Mouse (Mus musculus): ENCODE data around the gene B430218F22Rik. TPM values are rescaled to one million over a fixed set of nuclear protein-coding genes. Genes with fewer than 3 reads are reported as not detected.

The B430218F22Rik gene
- total and polyA plus RNA-seq, 2 experiments from 2014 or later = 0.44 to 2.9 TPM

DNA sequence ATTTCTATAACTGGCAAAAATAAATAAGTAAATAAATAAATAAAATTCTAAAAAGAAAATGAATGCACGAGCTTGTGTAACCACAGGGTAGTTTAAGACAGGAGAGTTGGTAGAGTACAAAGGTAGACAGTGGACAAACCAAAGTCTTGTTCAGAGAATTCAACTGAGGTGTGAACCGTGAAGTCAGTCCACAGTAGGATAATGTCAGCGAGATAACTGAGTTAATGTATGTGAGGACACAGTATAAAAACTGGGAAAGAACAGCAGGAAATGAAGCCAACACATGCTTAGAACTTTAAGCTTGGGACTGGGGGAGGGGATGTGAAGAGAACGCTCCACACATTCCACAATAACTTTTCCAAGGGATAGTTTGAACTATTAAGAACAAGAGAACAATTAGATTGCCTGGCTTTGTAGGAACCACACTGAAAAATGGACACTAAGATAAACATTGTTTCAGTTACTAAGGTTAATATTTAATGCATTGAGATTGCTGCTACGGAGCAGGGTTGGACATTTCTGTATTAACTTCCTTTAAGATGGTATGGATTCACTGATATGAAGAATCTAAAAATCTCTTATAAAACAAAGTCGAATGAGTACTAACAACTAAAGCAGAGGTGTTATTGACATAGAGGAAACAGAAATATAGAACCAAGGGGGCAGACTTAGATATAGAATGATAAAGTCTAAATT, 25.0 kb downstream of the B430218F22Rik start:
- Histone ChIP-seq H3K4me1 (ENCODE audit: insufficient read depth, low read length) (no peaks in the 10 kb centered on the region), H3K4me3 (ENCODE audit: low read depth, low read length) (no peak overlapping the region), H3K9me3 (ENCODE audit: low read length) (no peaks in the 10 kb centered on the region), H3K27ac (ENCODE audit: low read depth, low read length) (no peak overlapping the region), H3K27me3 (ENCODE audit: insufficient read depth, low read length) (no peaks in the 10 kb centered on the region), H3K4me2 (ENCODE audit: low read depth, low read length, poor library complexity, severe bottlenecking) (no peak overlapping the region), H3K36me3 (ENCODE audit: insufficient read depth, low read length) (no peaks in the 10 kb centered on the region), H3K9ac (replicated peaks; ENCODE audit: low read length, poor library complexity, severe bottlenecking) (no peak overlapping the region)
- no peak for DNase-seq (ENCODE audit: low spot score)
- TF ChIP-seq CTCF (IDR thresholded peaks at IDR 0.05) = no peak
- 88% methylated on average over 6 of the region's 6 CpGs for WGBS
- no peak for ATAC-seq (ENCODE audit: low FRiP score)

- no peak overlapping the region for H3K9ac ChIP-seq (replicated peaks; ENCODE audit: low read length, poor library complexity, severe bottlenecking)
- H3K27me3 ChIP-seq (ENCODE audit: insufficient read depth, low read length) = no peaks in the 10 kb centered on the region
- H3K4me1 ChIP-seq (ENCODE audit: insufficient read depth, low read length) = no peaks in the 10 kb centered on the region
- ATAC-seq (ENCODE audit: low FRiP score) (no peak), DNase-seq (ENCODE audit: low spot score) (no peak)
- H3K27ac ChIP-seq (ENCODE audit: low read depth, low read length) = no peak overlapping the region
- H3K4me2 ChIP-seq (ENCODE audit: low read depth, low read length, poor library complexity, severe bottlenecking) = no peak overlapping the region
- no peaks in the 10 kb centered on the region for H3K36me3 ChIP-seq (ENCODE audit: insufficient read depth, low read length)
- 23% methylated on average over 4 of the region's 4 CpGs for WGBS
- no peaks in the 10 kb centered on the region for H3K9me3 ChIP-seq (ENCODE audit: low read length)
- TF ChIP-seq CTCF (IDR thresholded peaks at IDR 0.05) = no peak
- H3K4me3 ChIP-seq (ENCODE audit: low read depth, low read length) = no peak overlapping the region
Measured at GRCm38 (mm10) chr13:118418163-118418562, 31.7 kb downstream of the B430218F22Rik start.

DNA sequence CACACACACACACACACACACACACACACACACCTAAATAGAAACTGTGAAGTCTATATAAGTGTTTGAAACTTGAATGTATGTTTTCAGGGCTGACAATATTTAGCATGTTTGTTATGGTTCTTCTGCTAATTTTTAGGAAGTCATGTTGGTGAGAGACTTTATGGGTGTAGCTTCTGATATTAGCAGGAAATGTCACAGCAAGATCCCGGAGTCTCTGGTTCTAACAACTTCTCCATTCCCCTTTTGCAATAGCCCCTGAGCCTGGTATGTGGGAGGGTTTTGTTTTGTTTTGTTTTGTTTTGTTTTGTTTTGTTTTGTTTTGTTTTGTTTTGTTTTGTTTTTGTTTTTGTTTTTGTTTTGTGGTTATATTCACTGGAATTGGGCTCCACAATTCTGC, 34.0 kb downstream of the B430218F22Rik start:
- Histone ChIP-seq H3K27me3 (ENCODE audit: insufficient read depth, low read length) (no peaks in the 10 kb centered on the region), H3K36me3 (ENCODE audit: insufficient read depth, low read length) (no peaks in the 10 kb centered on the region), H3K4me3 (ENCODE audit: low read depth, low read length) (no peak overlapping the region), H3K9ac (replicated peaks; ENCODE audit: low read length, poor library complexity, severe bottlenecking) (no peak overlapping the region), H3K9me3 (ENCODE audit: low read length) (no peaks in the 10 kb centered on the region), H3K4me2 (ENCODE audit: low read depth, low read length, poor library complexity, severe bottlenecking) (no peak overlapping the region), H3K4me1 (ENCODE audit: insufficient read depth, low read length) (no peaks in the 10 kb centered on the region), H3K27ac (ENCODE audit: low read depth, low read length) (no peak overlapping the region)
- 90% methylated on average over 1 of the region's 1 CpGs for whole genome bisulfite sequencing
- no peak for TF ChIP-seq CTCF (IDR thresholded peaks at IDR 0.05)
- DNase-seq (ENCODE audit: low spot score) (no peak), ATAC-seq (ENCODE audit: low FRiP score) (no peak)

- ATAC-seq (ENCODE audit: low FRiP score) = no peak
- no peak for TF ChIP-seq CTCF (IDR thresholded peaks at IDR 0.05)
- Histone ChIP-seq H3K4me1 (ENCODE audit: insufficient read depth, low read length) (no peaks in the 10 kb centered on the region), H3K4me3 (ENCODE audit: low read depth, low read length) (no peak overlapping the region), H3K9ac (replicated peaks; ENCODE audit: low read length, poor library complexity, severe bottlenecking) (no peak overlapping the region), H3K27me3 (ENCODE audit: insufficient read depth, low read length) (no peaks in the 10 kb centered on the region), H3K9me3 (ENCODE audit: low read length) (no peaks in the 10 kb centered on the region), H3K4me2 (ENCODE audit: low read depth, low read length, poor library complexity, severe bottlenecking) (no peak overlapping the region), H3K27ac (ENCODE audit: low read depth, low read length) (no peak overlapping the region), H3K36me3 (ENCODE audit: insufficient read depth, low read length) (no peaks in the 10 kb centered on the region)
- no peak for DNase-seq (ENCODE audit: low spot score)
- 87% methylated on average over 1 of the region's 1 CpGs for WGBS
Measured at GRCm38 (mm10) chr13:118420847-118421246, 34.4 kb downstream of the B430218F22Rik start.

Other genes with a start within 250 kb of the B430218F22Rik start
- gene Mrps30, start 622 bp downstream of the B430218F22Rik start, total RNA-seq (2014; rRNA removed) = 21.2 and 26.5 TPM in 2 replicates
- 29.5 and 31.2 TPM in 2 replicates for gene Mrps30, start 622 bp downstream of the B430218F22Rik start, polyA plus RNA-seq (2015; fragmentation: Nextera tagmentation; extraction: Ambion mirVana)